Mouse (Mus musculus): ENCODE results near the gene Sdr39u1.

Sdr39u1 gene

DNA sequence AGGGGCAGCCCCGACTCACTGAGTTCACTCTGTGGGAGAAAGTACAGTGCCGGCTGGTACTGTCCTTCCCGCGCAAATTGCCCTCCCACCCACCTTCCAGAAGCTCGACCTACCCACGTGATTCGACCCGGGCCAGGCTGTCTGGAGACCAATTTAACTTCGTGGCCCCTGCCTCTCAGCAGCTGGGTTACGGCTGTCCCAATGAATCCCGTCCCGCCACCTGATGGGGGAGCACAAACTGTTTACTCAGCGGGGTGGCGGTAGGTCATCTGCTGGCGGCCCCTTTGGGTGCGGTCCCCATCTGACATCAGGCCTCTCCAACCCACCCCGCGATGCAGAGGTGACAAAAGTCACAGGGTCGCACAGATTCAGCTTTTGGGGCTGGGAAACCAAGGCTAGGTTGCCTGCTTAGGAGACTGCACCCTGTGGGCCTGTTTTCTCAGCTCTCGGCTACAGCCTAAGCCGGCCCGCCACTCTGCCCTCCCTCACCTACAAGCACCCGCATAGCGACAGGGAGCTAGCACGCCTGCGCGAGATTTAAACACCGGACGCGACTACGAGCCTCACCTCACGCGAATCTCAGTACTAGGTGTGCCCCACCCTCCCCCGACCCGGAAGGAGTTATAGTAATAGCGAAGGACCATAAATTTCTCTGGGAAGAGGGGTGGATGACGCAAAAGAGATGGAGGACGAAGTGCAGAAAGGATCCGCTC is at the start of gene Sdr39u1:
TSS of gene Sdr39u1 (minus strand) at position 593 of the 713 bp plus-strand sequence.
- H3K9me3 ChIP-seq (ENCODE audit: low read length), result no peaks in the 10 kb centered on the region
- TF ChIP-seq NANOG (IDR thresholded peaks at IDR 0.05; ENCODE audit: borderline replicate concordance, low read length) (no peak), POU5F1 (IDR thresholded peaks at IDR 0.05; ENCODE audit: borderline replicate concordance, low read length) (no peak), CTCF (conservative IDR thresholded peaks at IDR 0.05; ENCODE audit: low read length) (no peak)
- H3K4me3 ChIP-seq (replicated peaks; ENCODE audit: low read length), result peak within 1 kb of the TSS; percentile 75
- peaks cover 46% of the 10 kb centered on the region for H3K4me1 ChIP-seq (replicated peaks; ENCODE audit: low read depth, low read length)
- H3K27me3 ChIP-seq (ENCODE audit: insufficient read depth, low read length), result peaks cover 28% of the 10 kb centered on the region
- H3K36me3 ChIP-seq (ENCODE audit: insufficient read depth, low read length), result peaks cover 36% of the 10 kb centered on the region

DNA sequence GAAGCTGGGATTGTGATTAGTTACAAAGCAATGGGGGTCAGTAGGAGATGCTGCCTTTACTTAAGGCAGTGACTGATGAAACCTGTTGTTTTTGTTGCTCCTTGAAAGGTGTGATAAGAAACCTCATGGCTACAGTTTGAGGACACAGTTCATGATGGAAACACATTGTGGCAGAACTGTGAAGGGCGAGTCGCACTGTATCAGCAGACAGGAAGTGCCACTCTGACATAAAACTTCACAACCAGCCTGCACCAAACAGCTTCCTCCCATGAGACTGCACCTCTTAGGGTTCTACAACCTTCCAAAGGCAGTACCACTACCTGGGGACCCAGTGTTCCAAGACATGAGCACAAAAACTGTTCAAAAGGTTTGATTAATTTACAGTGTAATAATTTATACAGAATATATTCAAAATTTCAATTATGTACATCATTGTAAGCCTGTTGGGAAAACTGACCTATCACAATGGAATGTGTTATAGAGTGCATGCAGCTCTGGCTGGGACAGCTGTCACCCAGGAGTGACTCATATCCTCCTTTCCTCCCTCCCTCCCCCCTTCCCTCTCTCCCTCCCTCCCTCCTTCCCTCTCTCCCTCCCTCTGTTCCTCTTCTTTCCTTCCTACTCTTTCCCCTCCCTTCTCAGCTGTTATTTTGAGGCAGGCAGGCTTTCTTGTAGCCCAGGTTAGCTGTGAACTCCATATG is 46.3 kb upstream of the Sdr39u1 start:
- Histone ChIP-seq H3K36me3 (ENCODE audit: insufficient read depth, low read length) (no peaks in the 10 kb centered on the region), H3K9me3 (ENCODE audit: low read length) (no peaks in the 10 kb centered on the region), H3K4me3 (replicated peaks; ENCODE audit: low read length) (no peak overlapping the region), H3K27me3 (ENCODE audit: insufficient read depth, low read length) (peaks cover 52% of the 10 kb centered on the region), H3K4me1 (replicated peaks; ENCODE audit: low read depth, low read length) (no peaks in the 10 kb centered on the region)
- TF ChIP-seq CTCF (conservative IDR thresholded peaks at IDR 0.05; ENCODE audit: low read length) (no peak), NANOG (IDR thresholded peaks at IDR 0.05; ENCODE audit: borderline replicate concordance, low read length) (no peak), POU5F1 (IDR thresholded peaks at IDR 0.05; ENCODE audit: borderline replicate concordance, low read length) (no peak)

DNA sequence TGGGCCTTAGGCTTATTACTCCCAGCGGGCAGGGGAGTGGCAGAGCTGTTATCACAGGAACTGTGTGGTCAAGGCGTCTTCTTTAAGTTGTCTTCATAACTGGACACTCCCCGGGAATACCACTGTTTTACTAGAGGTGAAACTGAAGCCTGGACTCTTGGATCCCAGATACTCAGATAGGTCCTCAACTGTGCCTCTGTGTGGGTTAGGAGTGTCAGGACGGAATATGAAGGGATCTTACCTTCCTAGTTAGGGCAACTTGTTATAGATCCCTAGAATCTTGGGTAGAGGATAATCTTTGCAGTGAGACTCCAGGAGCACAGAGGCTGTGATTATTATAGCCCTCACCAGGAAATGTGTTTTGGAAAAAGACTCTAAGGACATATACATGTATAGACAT is 44.5 kb upstream of the Sdr39u1 start, which contains the start of gene Cma1:
TSS of gene Cma1 (minus strand) at position 101 of the 400 bp plus-strand sequence.
- Histone ChIP-seq H3K27me3 (ENCODE audit: insufficient read depth, low read length) (peaks cover 44% of the 10 kb centered on the region), H3K36me3 (ENCODE audit: insufficient read depth, low read length) (no peaks in the 10 kb centered on the region), H3K4me3 (replicated peaks; ENCODE audit: low read length) (no peak within 1 kb of the TSS), H3K9me3 (ENCODE audit: low read length) (no peaks in the 10 kb centered on the region), H3K4me1 (replicated peaks; ENCODE audit: low read depth, low read length) (no peaks in the 10 kb centered on the region)
- TF ChIP-seq NANOG (IDR thresholded peaks at IDR 0.05; ENCODE audit: borderline replicate concordance, low read length) (no peak), POU5F1 (IDR thresholded peaks at IDR 0.05; ENCODE audit: borderline replicate concordance, low read length) (no peak), CTCF (conservative IDR thresholded peaks at IDR 0.05; ENCODE audit: low read length) (no peak)

DNA sequence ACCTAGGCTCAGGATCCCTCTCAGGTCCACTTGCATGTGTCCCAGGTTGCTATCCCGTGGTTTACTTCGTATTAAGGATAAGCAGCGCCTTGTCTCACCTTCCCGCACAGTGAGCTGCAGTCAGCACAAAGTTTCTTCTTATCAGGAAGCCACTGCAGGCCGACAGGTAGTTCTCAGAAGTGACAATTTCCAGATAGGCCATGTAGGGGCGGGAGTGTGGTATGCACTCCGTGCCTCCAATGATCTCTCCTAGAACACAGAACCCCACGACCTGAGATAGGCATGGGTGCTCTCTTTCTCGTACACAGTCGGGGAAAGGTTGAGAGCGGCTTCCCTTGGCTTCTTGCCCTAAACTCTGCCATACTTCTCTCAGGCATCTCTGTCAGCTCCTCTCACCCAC is 43.5 kb upstream of the Sdr39u1 start:
- no peak overlapping the region for H3K4me3 ChIP-seq (replicated peaks; ENCODE audit: low read length)
- H3K4me1 ChIP-seq (replicated peaks; ENCODE audit: low read depth, low read length), result no peaks in the 10 kb centered on the region
- TF ChIP-seq POU5F1 (IDR thresholded peaks at IDR 0.05; ENCODE audit: borderline replicate concordance, low read length) (no peak), CTCF (conservative IDR thresholded peaks at IDR 0.05; ENCODE audit: low read length) (no peak), NANOG (IDR thresholded peaks at IDR 0.05; ENCODE audit: borderline replicate concordance, low read length) (no peak)
- peaks cover 46% of the 10 kb centered on the region for H3K27me3 ChIP-seq (ENCODE audit: insufficient read depth, low read length)
- no peaks in the 10 kb centered on the region for H3K9me3 ChIP-seq (ENCODE audit: low read length)
- no peaks in the 10 kb centered on the region for H3K36me3 ChIP-seq (ENCODE audit: insufficient read depth, low read length)

DNA sequence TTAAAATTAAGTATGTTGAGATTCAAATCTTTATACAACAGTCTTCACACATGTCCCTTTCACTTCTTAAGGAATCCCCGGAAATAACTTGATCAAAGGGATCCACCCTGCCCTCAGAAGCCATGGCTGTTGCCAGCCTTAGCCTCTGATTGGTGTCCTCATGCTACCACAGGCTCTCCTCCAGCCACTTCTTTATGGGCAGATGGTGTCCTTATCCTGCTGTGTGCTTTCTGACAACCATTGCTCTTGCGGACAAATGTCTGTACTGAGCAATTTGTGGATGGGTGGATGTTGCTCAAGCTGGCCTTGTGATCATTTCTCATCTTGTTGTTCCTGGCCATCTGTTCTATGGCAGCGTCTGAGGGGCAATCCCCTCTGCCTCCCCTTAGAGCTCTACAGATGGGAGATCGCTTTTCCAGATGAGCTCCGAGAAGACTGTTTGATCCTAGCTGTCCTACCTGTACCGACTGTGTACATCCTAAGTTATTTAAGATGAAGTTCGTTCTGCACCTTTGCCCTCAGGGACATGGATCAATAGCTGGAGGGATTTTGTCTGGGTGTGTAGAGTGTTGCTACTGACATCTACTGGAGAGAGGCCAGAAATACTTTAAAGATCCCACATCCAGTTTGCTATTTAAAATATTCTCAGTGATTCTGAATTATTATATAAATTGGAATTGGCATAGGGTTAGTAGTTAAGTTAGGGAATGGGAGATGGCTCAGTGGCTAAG is 40.1 kb upstream of the Sdr39u1 start:
- Histone ChIP-seq H3K9me3 (ENCODE audit: low read length) (no peaks in the 10 kb centered on the region), H3K4me1 (replicated peaks; ENCODE audit: low read depth, low read length) (no peaks in the 10 kb centered on the region), H3K36me3 (ENCODE audit: insufficient read depth, low read length) (no peaks in the 10 kb centered on the region), H3K27me3 (ENCODE audit: insufficient read depth, low read length) (peaks cover 31% of the 10 kb centered on the region), H3K4me3 (replicated peaks; ENCODE audit: low read length) (no peak overlapping the region)
- TF ChIP-seq CTCF (conservative IDR thresholded peaks at IDR 0.05; ENCODE audit: low read length) (peak; percentile 8; the same call in 1 of the 2 replicates), POU5F1 (IDR thresholded peaks at IDR 0.05; ENCODE audit: borderline replicate concordance, low read length) (no peak), NANOG (IDR thresholded peaks at IDR 0.05; ENCODE audit: borderline replicate concordance, low read length) (no peak)

DNA sequence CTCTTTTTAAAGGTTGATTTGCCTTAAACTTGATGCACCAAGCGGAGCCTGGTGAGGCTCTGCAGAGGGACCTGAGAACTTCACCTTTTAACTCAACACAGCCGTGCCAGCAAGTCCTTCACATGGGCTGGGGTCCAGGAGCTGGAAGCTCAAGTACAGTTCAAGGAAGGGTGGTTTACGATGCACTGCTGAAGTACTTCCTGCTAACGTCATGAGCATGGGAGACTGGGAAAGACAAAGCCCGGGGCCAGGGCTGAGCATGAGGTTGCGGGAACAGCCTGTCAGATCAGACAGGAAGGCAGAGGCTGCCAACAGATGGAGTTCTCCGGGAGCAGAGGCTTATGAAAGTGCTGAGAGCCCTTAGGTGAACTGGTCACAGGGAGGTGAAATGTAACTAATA is 33.5 kb upstream of the Sdr39u1 start:
- no peak for TF ChIP-seq POU5F1 (IDR thresholded peaks at IDR 0.05; ENCODE audit: borderline replicate concordance, low read length)
- TF ChIP-seq CTCF (conservative IDR thresholded peaks at IDR 0.05; ENCODE audit: low read length), result no peak
- no peak for TF ChIP-seq NANOG (IDR thresholded peaks at IDR 0.05; ENCODE audit: borderline replicate concordance, low read length)
- Histone ChIP-seq H3K9me3 (ENCODE audit: low read length) (no peaks in the 10 kb centered on the region), H3K4me3 (replicated peaks; ENCODE audit: low read length) (no peak overlapping the region), H3K27me3 (ENCODE audit: insufficient read depth, low read length) (no peaks in the 10 kb centered on the region), H3K36me3 (ENCODE audit: insufficient read depth, low read length) (no peaks in the 10 kb centered on the region), H3K4me1 (replicated peaks; ENCODE audit: low read depth, low read length) (no peaks in the 10 kb centered on the region)

DNA sequence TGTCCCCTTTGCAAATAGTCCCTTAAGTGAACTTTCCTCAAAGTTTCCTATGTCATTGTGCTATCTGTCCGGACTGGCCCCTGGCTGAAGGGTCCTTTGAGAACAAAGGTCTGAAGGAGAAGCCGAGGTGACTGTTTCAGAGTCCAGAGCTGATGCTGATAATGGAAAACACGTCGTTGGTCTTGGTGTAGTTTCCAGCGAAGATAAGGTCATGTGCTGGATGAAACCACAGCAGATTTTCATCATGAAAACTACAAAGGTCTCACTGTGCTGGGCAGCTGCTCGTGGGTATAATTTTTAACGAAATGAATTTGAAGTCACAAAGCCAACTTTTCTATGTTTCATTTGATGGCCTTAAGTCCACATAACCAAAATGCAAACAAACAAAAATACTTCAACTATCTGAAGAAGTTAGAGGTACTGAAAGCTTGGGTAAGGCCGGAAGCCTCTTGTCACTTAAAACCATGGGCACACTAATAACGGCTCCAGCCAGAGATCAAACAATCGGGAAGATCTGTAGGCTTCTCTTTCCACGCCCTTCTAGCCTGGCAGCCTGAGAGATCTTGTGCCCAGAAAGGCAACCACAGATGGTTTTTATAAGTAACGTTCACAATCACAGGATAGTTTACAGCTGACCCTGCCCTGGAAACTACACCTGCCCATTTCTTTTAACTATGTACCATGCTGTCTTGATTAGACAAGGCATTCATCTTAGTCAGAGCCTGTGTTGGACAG is 29.3 kb upstream of the Sdr39u1 start:
- H3K4me3 ChIP-seq (replicated peaks; ENCODE audit: low read length), result no peak overlapping the region
- no peaks in the 10 kb centered on the region for H3K36me3 ChIP-seq (ENCODE audit: insufficient read depth, low read length)
- no peaks in the 10 kb centered on the region for H3K4me1 ChIP-seq (replicated peaks; ENCODE audit: low read depth, low read length)
- H3K27me3 ChIP-seq (ENCODE audit: insufficient read depth, low read length), result no peaks in the 10 kb centered on the region
- H3K9me3 ChIP-seq (ENCODE audit: low read length), result no peaks in the 10 kb centered on the region
- TF ChIP-seq POU5F1 (IDR thresholded peaks at IDR 0.05; ENCODE audit: borderline replicate concordance, low read length) (no peak), CTCF (conservative IDR thresholded peaks at IDR 0.05; ENCODE audit: low read length) (no peak), NANOG (IDR thresholded peaks at IDR 0.05; ENCODE audit: borderline replicate concordance, low read length) (no peak)

Data from E14TG2a.4 (cell line).